21 mouse cellular contexts compared by ENCODE assay signal in the genomic region with DNA sequence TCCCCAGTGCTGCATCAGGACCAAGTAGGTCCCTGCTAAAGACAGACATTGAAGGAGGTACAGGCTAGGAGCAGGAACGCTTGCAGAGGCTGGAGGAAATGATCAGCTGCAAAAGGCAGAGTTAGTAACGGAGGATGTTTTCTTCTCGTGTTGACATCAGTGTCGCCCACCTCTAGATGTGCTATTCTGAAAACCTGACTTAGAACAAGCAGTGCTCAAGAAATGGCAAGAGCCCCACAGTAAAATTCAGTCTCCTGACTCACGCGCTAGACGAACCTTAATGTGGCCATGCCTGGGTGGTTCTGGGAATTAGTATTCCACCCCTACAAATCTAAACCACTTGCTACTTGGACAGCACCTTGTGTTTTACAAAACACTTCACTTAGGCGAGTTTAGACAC.
A peak's percentile ranks its signal among the peaks of the same experiment; 100 is the strongest.
DNase-seq lines count a peak whose midpoint lies in the region; ATAC-seq lines count a peak whose summit lies in the region.
"Had no signal": no experiment of that assay in that cellular context is flagged by ENCODE, and none has a peak within 500 bp of the region (broad histone marks: within the 10 kb centered on the region; RNA-seq: fewer than 3 reads in every experiment).

No protein-coding gene starts in this region.

- no peak for ATAC-seq in megakaryocyte, adult 5-6 weeks (ENCODE audit: poor library complexity, severe bottlenecking)
- ATAC-seq: intestine, postnatal 0 days; midbrain, embryonic 15.5 days; Patski had no signal

- peak; percentile 45 for DNase-seq in left cerebral cortex, adult 11 months (ENCODE audit: low spot score)
- no peak for DNase-seq in left cerebral cortex, postnatal 10 days (ENCODE audit: extremely low spot score in 1 of 2, low spot score in 2 of 2)
- peak; percentile 28 for DNase-seq in right cerebral cortex, postnatal 25 days
- no peak for DNase-seq in right cerebral cortex, postnatal 10 days (ENCODE audit: low spot score in 2 of 2)
- peak; percentile 40 to 72 for DNase-seq in left cerebral cortex, adult 9 months (ENCODE audit: low spot score in 2 of 2)
- no peak for DNase-seq in adrenal gland, postnatal 10 days
- DNase-seq: B cell, adult 2 months; cerebellum, adult 11-12 months; cerebellum, postnatal 10 days; gastrocnemius, postnatal 14 days; heart, adult 2 months; heart, postnatal 14 days; kidney, postnatal 4 days; layer of hippocampus, adult 9-11 months; lung, embryonic 14.5 days; retina, postnatal 1 day; thymus, postnatal 25 days had no signal

- intact Hi-C loops in left cerebral cortex, postnatal 10 days (cut with DNase I), result no loop called here

Comparison
In these comparisons a context has a peak if more than half of its experiments do, and no peak if none do; other contexts are left out.
1. DNase-seq: peak in left cerebral cortex, adult 11 months (single experiment), right cerebral cortex, postnatal 25 days (single experiment) and left cerebral cortex, adult 9 months (2 of 2); none in left cerebral cortex, postnatal 10 days (0 of 2), right cerebral cortex, postnatal 10 days (0 of 2) and adrenal gland, postnatal 10 days (single experiment).